Mouse (Mus musculus) liver, adult 2 months (tissue): ENCODE measurements at regions not wholly inside any gene's neighbourhood (a gene's known extent, or its start where the extent isn't known, plus 50 kb on each side); places are given as distances from the start of the nearest gene placed in this dataset.

Source experiments
- DNase-seq: peaks from one replicate; pipeline ENCODE4 v3.0.0-alpha.2; 2011; ENCODE audit warnings: low read depth, low spot score; ENCODE audit errors: extremely low read depth
- H3K27ac ChIP-seq: fragments of 200-500 bp; replicated peaks from 2 replicates; pipeline ENCODE4 v1.5.1; 2012; ENCODE audit warnings: low read depth, mild to moderate bottlenecking, control low read depth, inconsistent platforms, low read length; ENCODE audit not compliant: insufficient read depth
- H3K27me3 ChIP-seq: fragments of 200-500 bp; 2 replicates; pipeline ENCODE4 v1.6.1; 2012; ENCODE audit warnings: mild to moderate bottlenecking, moderate library complexity, low read length, inconsistent platforms; ENCODE audit not compliant: control insufficient read depth, insufficient read depth
- H3K36me3 ChIP-seq: fragments of 200-500 bp; 2 replicates; pipeline ENCODE4 v1.6.1; 2012; ENCODE audit warnings: low read length, inconsistent platforms; ENCODE audit not compliant: control insufficient read depth, insufficient read depth
- H3K4me1 ChIP-seq: fragments of 200-500 bp; 2 replicates; pipeline ENCODE4 v1.6.1; 2011; ENCODE audit warnings: low read length; ENCODE audit not compliant: control insufficient read depth, insufficient read depth
- H3K4me3 ChIP-seq: fragments of 200-500 bp; 2 replicates; pipeline ENCODE4 v1.5.1; 2011; ENCODE audit warnings: low read depth, mild to moderate bottlenecking, control low read depth, low read length, moderate library complexity; ENCODE audit not compliant: insufficient read depth
- H3K79me2 ChIP-seq: fragments of 200-500 bp; 2 replicates; pipeline ENCODE4 v1.6.1; 2012; ENCODE audit warnings: inconsistent platforms, mild to moderate bottlenecking, low read length, moderate library complexity; ENCODE audit not compliant: control insufficient read depth, insufficient read depth
- H3K9ac ChIP-seq: fragments of 200-500 bp; 2 replicates; pipeline ENCODE4 v1.6.1; 2012; ENCODE audit warnings: low read depth, mild to moderate bottlenecking, control low read depth, inconsistent platforms, low read length
- CTCF ChIP-seq: fragments of 200-500 bp; IDR thresholded peaks from 2 replicates; pipeline ENCODE4 v1.5.1; 2011; ENCODE audit warnings: low read depth, low read length, control low read depth
- POLR2A ChIP-seq: fragments of 200-500 bp; IDR thresholded peaks from 2 replicates; pipeline ENCODE4 v1.6.1; 2011; ENCODE audit warnings: low read length, control low read depth; ENCODE audit not compliant: insufficient read depth; ENCODE audit errors: extremely low read depth
- WGBS: fragments of 180-500 bp; shearing (Covaris S2); methylation state at CpG from one replicate; pipeline ENCODE4 v1.1.7; 2018; 5-methylcytosine and 5-hydroxymethylcytosine counted together

GRCm38 (mm10) chr12:45519554-45519953 lies 445.0 kb upstream of the Stxbp6 start:
- no peak for DNase-seq
- H3K27me3 ChIP-seq: no peaks in the 10 kb centered on the region
- no peak overlapping the region for H3K27ac ChIP-seq
- no peak for TF ChIP-seq CTCF
- TF ChIP-seq POLR2A: no peak
- H3K9ac ChIP-seq: no peak overlapping the region
- H3K36me3 ChIP-seq: no peaks in the 10 kb centered on the region
- H3K79me2 ChIP-seq: no peaks in the 10 kb centered on the region
- H3K4me3 ChIP-seq: no peak overlapping the region
- no peaks in the 10 kb centered on the region for H3K4me1 ChIP-seq

- no peak for TF ChIP-seq POLR2A
- TF ChIP-seq CTCF: no peak
- no peak for DNase-seq
- H3K4me3 ChIP-seq: no peak overlapping the region
- H3K36me3 ChIP-seq: no peaks in the 10 kb centered on the region
- no peak overlapping the region for H3K9ac ChIP-seq
- no peaks in the 10 kb centered on the region for H3K4me1 ChIP-seq
- H3K79me2 ChIP-seq: no peaks in the 10 kb centered on the region
- H3K27me3 ChIP-seq: no peaks in the 10 kb centered on the region
- 58% methylated on average over 3 of the region's 3 CpGs for WGBS
- no peak overlapping the region for H3K27ac ChIP-seq
Measured at GRCm38 (mm10) chr12:45514459-45514858, 439.9 kb upstream of the Stxbp6 start.

- H3K4me3 ChIP-seq: no peak overlapping the region
- 38% methylated on average over 7 of the region's 7 CpGs for WGBS
- no peak overlapping the region for H3K9ac ChIP-seq
- H3K36me3 ChIP-seq: no peaks in the 10 kb centered on the region
- no peaks in the 10 kb centered on the region for H3K4me1 ChIP-seq
- no peaks in the 10 kb centered on the region for H3K79me2 ChIP-seq
- DNase-seq: no peak
- TF ChIP-seq POLR2A (no peak), CTCF (no peak)
- H3K27me3 ChIP-seq: no peaks in the 10 kb centered on the region
- H3K27ac ChIP-seq: no peak overlapping the region
Measured at GRCm38 (mm10) chr12:45507400-45507982, 433.0 kb upstream of the Stxbp6 start.

- H3K9ac ChIP-seq: no peak overlapping the region
- no peak overlapping the region for H3K27ac ChIP-seq
- H3K79me2 ChIP-seq: no peaks in the 10 kb centered on the region
- WGBS: 68% methylated on average over 6 of the region's 6 CpGs
- no peaks in the 10 kb centered on the region for H3K27me3 ChIP-seq
- TF ChIP-seq POLR2A (no peak), CTCF (no peak)
- H3K4me1 ChIP-seq: no peaks in the 10 kb centered on the region
- DNase-seq: no peak
- H3K36me3 ChIP-seq: no peaks in the 10 kb centered on the region
- no peak overlapping the region for H3K4me3 ChIP-seq
Measured at GRCm38 (mm10) chr12:45499834-45500233, 425.3 kb upstream of the Stxbp6 start.

GRCm38 (mm10) chr12:45498230-45498629 lies 423.7 kb upstream of the Stxbp6 start:
- no peak for TF ChIP-seq POLR2A
- no peak for TF ChIP-seq CTCF
- Histone ChIP-seq H3K27ac (no peak overlapping the region), H3K4me3 (no peak overlapping the region), H3K36me3 (no peaks in the 10 kb centered on the region), H3K79me2 (no peaks in the 10 kb centered on the region), H3K4me1 (no peaks in the 10 kb centered on the region), H3K27me3 (no peaks in the 10 kb centered on the region), H3K9ac (no peak overlapping the region)
- DNase-seq: no peak

- WGBS: 31% methylated on average over 1 of the region's 1 CpGs
- H3K79me2 ChIP-seq: no peaks in the 10 kb centered on the region
- TF ChIP-seq CTCF: no peak
- no peak for TF ChIP-seq POLR2A
- H3K27me3 ChIP-seq: no peaks in the 10 kb centered on the region; the same call in 1 of the 2 replicates
- no peaks in the 10 kb centered on the region for H3K4me1 ChIP-seq
- no peak for DNase-seq
- H3K27ac ChIP-seq: no peak overlapping the region
- H3K4me3 ChIP-seq: no peak overlapping the region
- H3K36me3 ChIP-seq: no peaks in the 10 kb centered on the region
- H3K9ac ChIP-seq: no peak overlapping the region
Measured at GRCm38 (mm10) chr12:45489029-45489428, 414.5 kb upstream of the Stxbp6 start.
